Mouse (Mus musculus) ES-Bruce4 (cell line): ENCODE data around the gene Efcab12. TPM values are rescaled to one million over a fixed set of nuclear protein-coding genes. Genes with fewer than 3 reads are reported as not detected.

Experiments used
- H3K27ac ChIP-seq: 2 replicates; pipeline ENCODE4 v1.5.1; 2012; ENCODE audit warnings: low read length, inconsistent platforms; ENCODE audit not compliant: insufficient read depth
- H3K27me3 ChIP-seq: 2 replicates; pipeline ENCODE4 v1.6.1; 2012; ENCODE audit warnings: mild to moderate bottlenecking, low read length, inconsistent platforms; ENCODE audit not compliant: control insufficient read depth, poor library complexity, insufficient read depth, severe bottlenecking
- H3K36me3 ChIP-seq: 2 replicates; pipeline ENCODE4 v1.6.1; 2012; ENCODE audit warnings: inconsistent platforms, mild to moderate bottlenecking, low read length, moderate library complexity; ENCODE audit not compliant: control insufficient read depth, poor library complexity, insufficient read depth, severe bottlenecking
- H3K4me1 ChIP-seq: one replicate; pipeline ENCODE4 v1.8.1; 2011; ENCODE audit warnings: low read length; ENCODE audit not compliant: control insufficient read depth, insufficient read depth
- H3K4me3 ChIP-seq: 2 replicates; pipeline ENCODE4 v1.5.1; 2011; ENCODE audit warnings: low read depth, mild to moderate bottlenecking, low read length
- H3K9ac ChIP-seq: 2 replicates; pipeline ENCODE4 v1.6.1; 2012; ENCODE audit warnings: low read depth, mild to moderate bottlenecking, inconsistent platforms; ENCODE audit not compliant: poor library complexity, severe bottlenecking
- H3K9me3 ChIP-seq: replicated peaks from 2 replicates; pipeline ENCODE4 v1.6.1; 2012; ENCODE audit warnings: mild to moderate bottlenecking, low read length, inconsistent platforms; ENCODE audit not compliant: control insufficient read depth, poor library complexity, insufficient read depth, severe bottlenecking
- CTCF ChIP-seq: IDR thresholded peaks from one replicate; pipeline ENCODE4 v1.8.1; 2011; ENCODE audit warnings: low read depth, low read length
- EP300 ChIP-seq: IDR thresholded peaks from 2 replicates; pipeline ENCODE4 v1.6.1; 2011; ENCODE audit warnings: low read depth, low read length; ENCODE audit not compliant: insufficient read depth
- POLR2A ChIP-seq: IDR thresholded peaks from one replicate; pipeline ENCODE4 v1.8.1; 2011; ENCODE audit warnings: low read length; ENCODE audit not compliant: insufficient read depth
- polyA plus RNA-seq: library from polyadenylated mRNA; stranded (reverse); fragments of >200 nt; gene quantifications from 2 replicates; pipeline ENCODE4 v1.2.4, GENCODE M21; 2011; ENCODE audit warnings: low read depth; ENCODE audit not compliant: missing spikeins, insufficient read depth, insufficient read length

Efcab12 gene
- polyA plus RNA-seq, 1 experiment, result 1.1 TPM

DNA sequence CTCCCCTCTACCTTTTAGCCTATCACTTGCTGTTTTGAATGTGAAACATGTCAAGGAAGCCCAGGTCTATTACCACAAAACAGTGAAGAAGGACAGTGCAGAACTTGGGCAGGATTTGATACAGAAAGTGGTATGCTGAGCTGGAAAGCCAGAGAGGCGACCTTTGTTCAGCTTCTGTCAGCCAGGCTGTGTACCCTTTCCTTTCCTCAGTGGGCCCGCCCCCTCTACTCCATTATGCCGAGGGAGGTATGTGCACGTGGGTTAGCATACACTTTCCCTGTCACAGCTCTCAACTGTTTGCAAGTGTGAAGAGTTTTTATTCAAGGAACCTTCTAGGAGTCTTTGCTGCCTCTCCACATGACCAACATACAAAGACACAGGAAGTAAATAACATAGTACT, 21.0 kb upstream of the Efcab12 start:
- Histone ChIP-seq H3K9ac (no peak overlapping the region), H3K36me3 (no peaks in the 10 kb centered on the region), H3K27me3 (no peaks in the 10 kb centered on the region), H3K4me1 (no peaks in the 10 kb centered on the region), H3K27ac (no peak overlapping the region), H3K9me3 (no peaks in the 10 kb centered on the region), H3K4me3 (no peak overlapping the region)
- no peak for TF ChIP-seq POLR2A
- no peak for TF ChIP-seq EP300
- TF ChIP-seq CTCF, result no peak

DNA sequence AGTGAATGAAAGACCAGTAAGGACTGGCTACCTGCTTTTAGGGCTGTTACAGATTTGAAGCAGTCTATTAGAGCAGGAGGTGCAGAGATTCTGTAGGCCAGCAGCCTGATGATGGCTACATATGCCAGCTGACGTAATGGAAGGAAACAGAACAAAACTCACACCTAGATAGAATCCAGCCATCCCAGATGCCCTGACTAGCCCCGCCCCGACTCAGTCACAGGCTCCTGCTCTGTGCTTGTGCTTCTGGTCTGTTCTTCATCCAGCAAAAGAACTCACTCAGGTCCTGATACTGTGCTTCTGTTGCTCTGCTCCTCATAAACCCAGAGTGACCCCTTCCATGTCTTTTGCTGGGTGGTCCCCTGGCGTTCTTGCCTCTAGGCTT, 18.1 kb upstream of the Efcab12 start:
- H3K9ac ChIP-seq, result no peak overlapping the region
- H3K36me3 ChIP-seq, result no peaks in the 10 kb centered on the region
- H3K27me3 ChIP-seq, result no peaks in the 10 kb centered on the region
- H3K4me1 ChIP-seq, result no peaks in the 10 kb centered on the region
- H3K27ac ChIP-seq, result no peak overlapping the region
- H3K9me3 ChIP-seq, result no peaks in the 10 kb centered on the region
- no peak for TF ChIP-seq CTCF
- no peak overlapping the region for H3K4me3 ChIP-seq

DNA sequence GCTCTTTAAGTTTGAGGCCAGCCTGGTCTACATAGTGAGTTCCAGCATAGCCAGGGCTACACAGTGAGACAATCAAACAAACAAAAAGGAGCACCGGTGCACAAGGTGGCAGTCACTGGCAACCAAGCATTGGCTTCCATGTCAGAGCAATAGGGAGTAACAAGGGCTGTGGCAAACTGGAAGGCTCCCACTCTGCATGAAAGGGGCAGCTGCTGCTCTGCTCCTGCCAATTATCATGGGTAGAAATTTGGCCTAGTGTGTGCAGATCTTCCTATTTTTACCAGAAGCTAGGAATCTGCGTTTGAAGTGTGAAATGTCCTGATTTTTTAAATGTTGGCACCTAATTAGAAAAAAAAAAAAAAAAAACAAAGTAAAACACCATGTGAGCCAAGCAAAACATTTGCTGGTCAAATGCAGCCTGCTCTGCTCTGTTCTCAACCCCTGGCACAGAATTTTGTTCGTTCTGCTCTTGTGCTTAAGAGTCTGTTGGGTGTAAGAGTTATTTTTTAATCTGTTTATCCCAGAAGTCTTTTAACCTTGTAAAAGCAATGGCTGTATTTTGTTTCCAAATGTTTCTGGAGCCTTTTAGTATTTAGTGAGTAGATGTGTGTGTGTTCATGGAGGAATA, 17.6 kb upstream of the Efcab12 start:
- Histone ChIP-seq H3K36me3 (no peaks in the 10 kb centered on the region), H3K9ac (no peak overlapping the region), H3K4me3 (no peak overlapping the region), H3K9me3 (no peaks in the 10 kb centered on the region), H3K4me1 (no peaks in the 10 kb centered on the region), H3K27ac (no peak overlapping the region), H3K27me3 (no peaks in the 10 kb centered on the region)
- no peak for TF ChIP-seq POLR2A
- no peak for TF ChIP-seq CTCF
- TF ChIP-seq EP300, result no peak

DNA sequence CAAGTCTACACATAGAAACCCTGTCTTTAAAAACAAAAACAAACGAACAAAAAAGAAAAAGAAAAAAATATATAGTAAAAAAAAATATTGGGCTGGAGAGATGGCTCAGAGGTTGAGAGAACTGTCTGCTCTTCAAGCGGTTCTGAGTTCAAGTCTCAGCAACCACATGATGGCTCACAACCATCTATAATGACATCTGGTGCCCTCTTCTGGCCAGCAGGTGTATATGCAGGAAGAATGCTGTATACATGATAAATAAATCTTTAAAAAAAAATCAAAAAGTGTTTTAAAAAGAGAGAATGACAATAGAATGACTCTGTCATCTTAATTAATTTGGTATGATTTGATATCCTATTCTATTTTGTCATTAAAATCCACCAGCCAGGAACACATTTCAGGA, 16.2 kb upstream of the Efcab12 start:
- TF ChIP-seq CTCF (peak; percentile 8), POLR2A (no peak)
- H3K4me3 ChIP-seq, result no peak overlapping the region
- H3K27me3 ChIP-seq, result no peaks in the 10 kb centered on the region
- H3K9me3 ChIP-seq, result no peaks in the 10 kb centered on the region
- no peak overlapping the region for H3K27ac ChIP-seq
- no peaks in the 10 kb centered on the region for H3K4me1 ChIP-seq
- H3K9ac ChIP-seq, result no peak overlapping the region
- peaks cover 6% of the 10 kb centered on the region for H3K36me3 ChIP-seq

DNA sequence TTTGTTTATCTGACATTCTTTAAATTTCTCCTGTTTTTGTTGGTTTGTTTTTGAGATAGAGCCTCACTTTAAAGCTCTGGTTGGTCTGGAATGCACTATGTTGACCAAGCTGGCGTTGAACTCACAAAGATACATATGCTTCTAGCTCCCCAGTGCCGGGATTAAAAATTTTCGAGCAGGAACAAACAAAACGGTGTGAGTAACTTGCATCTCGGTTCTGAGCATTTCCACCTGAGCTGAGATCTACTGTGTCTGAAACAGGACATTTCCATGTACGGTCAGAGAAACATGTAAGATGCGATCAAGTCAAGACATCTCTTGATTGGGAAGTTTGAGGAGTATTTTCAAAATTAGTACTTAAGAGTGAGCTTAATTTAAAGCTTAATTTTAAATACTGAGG, 15.8 kb upstream of the Efcab12 start:
- Histone ChIP-seq H3K9ac (peak overlapping the region; percentile 10; the same call in 1 of the 2 replicates), H3K9me3 (no peaks in the 10 kb centered on the region), H3K36me3 (peaks cover 10% of the 10 kb centered on the region), H3K27me3 (no peaks in the 10 kb centered on the region), H3K4me3 (peak overlapping the region; percentile 22), H3K27ac (peak overlapping the region; percentile 23), H3K4me1 (no peaks in the 10 kb centered on the region)
- TF ChIP-seq EP300, result no peak
- no peak for TF ChIP-seq POLR2A
- no peak for TF ChIP-seq CTCF

DNA sequence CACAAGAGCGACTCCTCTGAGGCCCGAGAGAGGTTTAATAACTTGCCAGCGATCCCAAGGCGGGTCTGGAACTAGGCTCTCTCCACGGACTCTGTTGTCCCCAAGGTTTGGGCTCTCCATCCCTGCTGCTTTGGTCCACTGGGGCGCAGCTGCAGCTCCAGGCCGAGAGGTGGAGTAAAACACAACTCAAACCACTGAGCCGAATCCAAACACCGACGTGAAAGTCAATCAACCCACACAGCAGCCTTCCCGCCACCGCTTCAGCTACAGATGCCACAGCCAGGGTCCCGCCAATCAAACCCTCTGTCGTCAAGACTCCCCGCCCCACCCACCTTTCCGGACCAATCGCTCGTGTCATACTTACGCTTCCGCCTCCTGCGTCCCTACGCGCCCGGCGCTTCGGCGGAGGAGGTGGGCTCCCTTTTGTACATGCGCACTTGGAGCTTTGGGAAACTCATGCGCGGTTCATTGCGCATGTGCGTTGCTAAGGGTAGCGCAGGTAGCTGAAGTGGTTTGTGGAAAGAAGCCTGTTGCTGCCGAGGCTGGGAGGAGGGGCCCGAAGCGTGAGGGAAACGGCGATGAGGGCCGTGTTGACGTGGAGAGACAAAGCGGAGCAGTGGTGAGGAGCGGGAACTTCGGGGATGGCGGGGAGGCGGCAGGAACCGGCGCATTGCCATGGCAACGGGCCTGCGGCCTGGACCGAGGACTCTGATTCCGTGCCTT, 15.0 kb upstream of the Efcab12 start, which contains the start of the genes Mbd4 and Ift122:
TSS of gene Mbd4 (minus strand) at position 281 of the 723 bp plus-strand sequence.
TSS of gene Ift122 (plus strand) at position 380 of the 723 bp plus-strand sequence.
- Histone ChIP-seq H3K4me3 (peak within 1 kb of the TSS; percentile 77), H3K9ac (peak within 1 kb of the TSS; percentile 74), H3K4me1 (no peaks in the 10 kb centered on the region), H3K27me3 (no peaks in the 10 kb centered on the region), H3K27ac (peak within 1 kb of the TSS; percentile 82), H3K9me3 (no peaks in the 10 kb centered on the region), H3K36me3 (peaks cover 16% of the 10 kb centered on the region)
- TF ChIP-seq POLR2A, result peak; percentile 18
- TF ChIP-seq CTCF, result no peak
